Mouse (Mus musculus) thymus, adult 2 months (tissue): ENCODE measurements around the gene Gm20517.

Experiments used
- CTCF ChIP-seq: fragments of 200-500 bp; IDR thresholded peaks from 2 replicates; pipeline ENCODE4 v1.5.1; 2012; ENCODE audit warnings: mild to moderate bottlenecking, control low read depth, low read length, moderate library complexity, borderline replicate concordance; ENCODE audit not compliant: control insufficient read depth, poor library complexity, insufficient read depth; ENCODE audit errors: extremely low read depth
- POLR2A ChIP-seq: fragments of 200-500 bp; IDR thresholded peaks from 2 replicates; pipeline ENCODE4 v1.6.1; 2012; ENCODE audit warnings: mild to moderate bottlenecking, low read length, control low read depth, moderate library complexity; ENCODE audit not compliant: control insufficient read depth, poor library complexity, insufficient read depth; ENCODE audit errors: extremely low read depth

DNA sequence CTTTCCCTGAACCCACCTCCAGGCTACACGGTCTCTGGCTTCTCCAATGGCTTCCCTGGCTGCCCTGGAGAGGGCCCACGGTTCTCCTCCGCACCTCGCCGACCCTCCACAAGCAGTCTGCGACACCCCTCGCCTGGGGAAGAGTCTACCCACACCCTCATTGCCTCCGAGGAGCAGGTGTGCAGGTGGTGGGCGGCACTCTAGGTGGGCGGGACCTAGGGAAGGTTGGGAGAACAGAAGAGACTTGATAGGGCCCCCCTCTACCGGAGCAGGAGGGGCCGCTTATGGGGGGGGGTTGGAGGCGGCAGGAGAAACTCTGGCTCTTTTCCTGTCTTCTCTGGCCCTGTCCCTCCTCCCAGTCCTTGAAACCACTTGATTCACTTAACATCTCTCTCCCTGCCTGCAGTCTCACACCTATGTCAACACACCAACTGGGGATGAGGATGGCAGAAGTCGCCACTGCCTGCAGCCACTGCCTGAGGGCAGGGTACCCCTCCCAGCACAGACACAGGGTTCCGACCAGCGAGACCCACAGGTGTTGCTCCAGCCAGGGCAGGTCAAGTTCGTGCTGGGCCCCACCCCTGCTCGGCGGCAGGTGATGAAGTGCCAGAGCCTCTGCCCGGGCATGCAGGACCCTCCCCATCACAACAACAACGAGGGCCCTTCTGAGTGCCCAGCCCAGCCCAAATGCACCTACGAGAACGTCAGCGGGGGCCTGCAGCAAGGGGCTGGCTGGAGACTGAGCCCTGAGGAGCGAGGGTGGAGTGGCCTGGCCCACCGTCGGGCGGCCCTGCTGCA lies 91.4 kb downstream of the Gm20517 start:
- TF ChIP-seq POLR2A (no peak), CTCF (no peak)
